Mouse (Mus musculus) heart, embryonic 16.5 days (tissue): ENCODE measurements at regions not wholly inside any gene's neighbourhood (a gene's known extent, or its start where the extent isn't known, plus 50 kb on each side); places are given as distances from the start of the nearest gene placed in this dataset.

Source experiments
- ATAC-seq: fragments of 200-750 bp; cut with Nextera tagmentation; replicated peaks from 2 replicates; pipeline ENCODE4 v1.8.0; 2017; ENCODE audit warnings: moderate number of reproducible peaks; ENCODE audit not compliant: insufficient read depth, low FRiP score; ENCODE audit errors: extremely low read depth
- H3K27ac ChIP-seq: fragments of 300-500 bp; sonication (generic); 2 replicates; pipeline ENCODE4 v1.5.1; 2014; ENCODE audit warnings: mild to moderate bottlenecking, low read length, control low read depth, moderate library complexity
- H3K27me3 ChIP-seq: fragments of 300-500 bp; sonication (generic); 2 replicates; pipeline ENCODE4 v1.6.1; 2014; ENCODE audit warnings: low read length, mixed read lengths; ENCODE audit not compliant: control insufficient read depth, insufficient read depth
- H3K36me3 ChIP-seq: fragments of 300-500 bp; sonication (generic); 2 replicates; pipeline ENCODE4 v1.6.1; 2014; ENCODE audit not compliant: control insufficient read depth, insufficient read depth
- H3K4me1 ChIP-seq: fragments of 300-500 bp; sonication (generic); 2 replicates; pipeline ENCODE4 v1.6.1; 2014; ENCODE audit warnings: low read length, mixed read lengths; ENCODE audit not compliant: control insufficient read depth, insufficient read depth
- H3K4me2 ChIP-seq: fragments of 300-500 bp; sonication (generic); 2 replicates; pipeline ENCODE4 v1.6.1; 2014; ENCODE audit warnings: low read depth, mild to moderate bottlenecking, control low read depth, low read length
- H3K4me3 ChIP-seq: fragments of 300-500 bp; sonication (generic); 2 replicates; pipeline ENCODE4 v1.5.1; 2014; ENCODE audit warnings: mild to moderate bottlenecking, control low read depth, low read length
- H3K9ac ChIP-seq: fragments of 300-500 bp; sonication (generic); 2 replicates; pipeline ENCODE4 v1.6.1; 2014; ENCODE audit warnings: low read length, control low read depth
- H3K9me3 ChIP-seq: fragments of 300-500 bp; sonication (generic); replicated peaks from 2 replicates; pipeline ENCODE4 v1.6.1; 2016; ENCODE audit warnings: low read length; ENCODE audit not compliant: control insufficient read depth
- WGBS: fragments of 180-500 bp; shearing (Covaris S2); extraction: QIAGEN DNeasy Blood & Tissue Kit; methylation state at CpG from one replicate; pipeline ENCODE4 v1.1.7; 2014; 5-methylcytosine and 5-hydroxymethylcytosine counted together

- 0 out of 2 replicates have a peak, but pooled peaks cover 3% of the 10 kb centered on the region for H3K27me3 ChIP-seq
- no peak overlapping the region for H3K4me3 ChIP-seq
- H3K4me1 ChIP-seq: no peaks in the 10 kb centered on the region
- H3K4me2 ChIP-seq: no peak overlapping the region
- 45% methylated on average over 4 of the region's 4 CpGs for WGBS
- H3K27ac ChIP-seq: no peak overlapping the region
- ATAC-seq: no peak
- no peaks in the 10 kb centered on the region for H3K36me3 ChIP-seq
- H3K9ac ChIP-seq: no peak overlapping the region
- 0 out of 2 replicates have a peak, but pooled peaks cover 2% of the 10 kb centered on the region for H3K9me3 ChIP-seq
Observed at GRCm38 (mm10) chr8:115515647-115516046, 191.9 kb downstream of the Maf start.

- H3K9ac ChIP-seq: no peak overlapping the region
- H3K4me2 ChIP-seq: no peak overlapping the region
- no peaks in the 10 kb centered on the region for H3K4me1 ChIP-seq
- no peak overlapping the region for H3K4me3 ChIP-seq
- no peak; the same call in 1 of the 2 replicates for ATAC-seq
- 0 out of 2 replicates have a peak, but pooled peaks cover 3% of the 10 kb centered on the region for H3K27me3 ChIP-seq
- H3K36me3 ChIP-seq: no peaks in the 10 kb centered on the region
- WGBS: 73% methylated on average over 3 of the region's 3 CpGs
- H3K27ac ChIP-seq: no peak overlapping the region
- no peaks in the 10 kb centered on the region for H3K9me3 ChIP-seq
Observed at GRCm38 (mm10) chr8:115514485-115514884, 193.1 kb downstream of the Maf start.

- H3K9me3 ChIP-seq: no peaks in the 10 kb centered on the region
- no peaks in the 10 kb centered on the region for H3K27me3 ChIP-seq
- no peak overlapping the region for H3K9ac ChIP-seq
- no peak overlapping the region for H3K27ac ChIP-seq
- 85% methylated on average over 4 of the region's 4 CpGs for WGBS
- no peak overlapping the region for H3K4me3 ChIP-seq
- H3K4me1 ChIP-seq: no peaks in the 10 kb centered on the region
- no peak overlapping the region for H3K4me2 ChIP-seq
- no peak for ATAC-seq
- H3K36me3 ChIP-seq: no peaks in the 10 kb centered on the region
Observed at GRCm38 (mm10) chr8:115507180-115507579, 200.4 kb downstream of the Maf start.

GRCm38 (mm10) chr8:115506741-115507140, 200.9 kb downstream of the Maf start:
- 70% methylated on average over 10 of the region's 10 CpGs for WGBS
- ATAC-seq: no peak

GRCm38 (mm10) chr8:115496016-115496415, 211.6 kb downstream of the Maf start:
- no peaks in the 10 kb centered on the region for H3K36me3 ChIP-seq
- ATAC-seq: no peak
- WGBS: 72% methylated on average over 1 of the region's 1 CpGs
- H3K4me2 ChIP-seq: no peak overlapping the region
- no peak overlapping the region for H3K4me3 ChIP-seq
- H3K9ac ChIP-seq: no peak overlapping the region
- H3K9me3 ChIP-seq: no peaks in the 10 kb centered on the region
- H3K27me3 ChIP-seq: no peaks in the 10 kb centered on the region
- H3K27ac ChIP-seq: no peak overlapping the region
- no peaks in the 10 kb centered on the region for H3K4me1 ChIP-seq

More at GRCm38 (mm10) chr8:115506741-115507140, 200.9 kb downstream of the Maf start:
- Histone ChIP-seq H3K4me2 (no peak overlapping the region), H3K9me3 (no peaks in the 10 kb centered on the region), H3K4me1 (no peaks in the 10 kb centered on the region), H3K36me3 (no peaks in the 10 kb centered on the region), H3K27ac (no peak overlapping the region), H3K27me3 (no peaks in the 10 kb centered on the region), H3K9ac (no peak overlapping the region), H3K4me3 (no peak overlapping the region)

GRCm38 (mm10) chr8:115494353-115494752, 213.2 kb downstream of the Maf start:
- Histone ChIP-seq H3K9me3 (no peaks in the 10 kb centered on the region), H3K9ac (no peak overlapping the region), H3K4me3 (no peak overlapping the region), H3K36me3 (no peaks in the 10 kb centered on the region), H3K27ac (no peak overlapping the region), H3K4me1 (no peaks in the 10 kb centered on the region), H3K27me3 (no peaks in the 10 kb centered on the region), H3K4me2 (no peak overlapping the region)
- no peak for ATAC-seq
- WGBS: 77% methylated on average over 8 of the region's 8 CpGs

- no peak overlapping the region for H3K4me3 ChIP-seq
- no peak overlapping the region for H3K9ac ChIP-seq
- no peaks in the 10 kb centered on the region for H3K4me1 ChIP-seq
- H3K27ac ChIP-seq: no peak overlapping the region
- ATAC-seq: no peak
- WGBS: 38% methylated on average over 3 of the region's 3 CpGs
- no peaks in the 10 kb centered on the region for H3K27me3 ChIP-seq
- H3K4me2 ChIP-seq: no peak overlapping the region
- H3K36me3 ChIP-seq: no peaks in the 10 kb centered on the region
- no peaks in the 10 kb centered on the region for H3K9me3 ChIP-seq
Observed at GRCm38 (mm10) chr8:115486904-115487303, 220.7 kb downstream of the Maf start.

GRCm38 (mm10) chr8:115481136-115481535, 226.5 kb downstream of the Maf start:
- 70% methylated on average over 7 of the region's 7 CpGs for WGBS
- H3K36me3 ChIP-seq: no peaks in the 10 kb centered on the region
- H3K4me1 ChIP-seq: peaks cover 20% of the 10 kb centered on the region
- H3K27me3 ChIP-seq: no peaks in the 10 kb centered on the region
- no peak overlapping the region for H3K27ac ChIP-seq
- no peaks in the 10 kb centered on the region for H3K9me3 ChIP-seq
- no peak for ATAC-seq
- H3K9ac ChIP-seq: no peak overlapping the region
- H3K4me2 ChIP-seq: no peak overlapping the region
- H3K4me3 ChIP-seq: no peak overlapping the region

DNA sequence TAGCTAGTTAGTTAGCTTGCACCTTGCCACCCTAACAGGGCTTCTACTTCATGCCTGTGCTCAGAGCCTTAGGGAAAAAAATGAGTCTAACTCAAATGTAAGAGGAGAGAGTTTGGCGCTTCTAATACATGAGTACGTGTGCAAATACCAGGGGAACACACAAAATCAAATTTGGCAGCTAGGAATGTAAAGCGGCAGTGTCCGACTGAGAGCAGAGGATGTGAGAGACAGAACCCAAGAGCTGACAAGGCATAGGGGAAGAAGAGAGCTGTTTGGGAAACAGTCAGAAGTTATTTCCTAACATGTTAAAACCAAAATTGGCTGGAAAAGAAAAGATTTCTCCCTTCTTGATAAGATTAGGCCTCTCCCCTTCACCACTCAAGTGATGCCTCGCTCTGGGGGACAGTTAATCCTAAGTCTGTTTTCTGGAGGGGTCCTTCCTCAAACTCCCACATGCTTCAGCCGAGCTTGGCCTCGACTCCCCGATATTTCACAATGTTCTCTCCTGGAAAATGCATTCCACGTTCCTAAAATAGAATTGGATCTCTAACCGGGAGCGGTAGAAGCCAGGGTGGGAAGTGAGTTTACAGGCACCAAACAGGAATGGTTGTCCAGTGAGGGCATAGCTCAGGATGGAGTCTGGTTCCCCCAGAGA, 229.1 kb downstream of the Maf start:
- Histone ChIP-seq H3K27ac (peak overlapping the region; percentile 7; the same call in 1 of the 2 replicates), H3K9me3 (no peaks in the 10 kb centered on the region), H3K4me2 (peak overlapping the region; percentile 5; the same call in 1 of the 2 replicates), H3K4me1 (peaks cover 20% of the 10 kb centered on the region), H3K9ac (no peak overlapping the region), H3K27me3 (no peaks in the 10 kb centered on the region), H3K36me3 (no peaks in the 10 kb centered on the region), H3K4me3 (no peak overlapping the region)
- ATAC-seq: peak; percentile 49; the same call in 1 of the 2 replicates
- WGBS: 34% methylated on average over 11 of the region's 11 CpGs
